Mouse (Mus musculus) E14TG2a.4 (cell line): ENCODE measurements at regions not wholly inside any gene's neighbourhood (a gene's known extent, or its start where the extent isn't known, plus 50 kb on each side); places are given as distances from the start of the nearest gene placed in this dataset.

Experiments
- CTCF ChIP-seq: conservative IDR thresholded peaks from 2 replicates; pipeline ENCODE4 v1.5.1; 2014; ENCODE audit warnings: low read length
- NANOG ChIP-seq: IDR thresholded peaks from 2 replicates; pipeline ENCODE4 v1.6.1; 2014; ENCODE audit warnings: borderline replicate concordance, low read length, mixed read lengths

DNA sequence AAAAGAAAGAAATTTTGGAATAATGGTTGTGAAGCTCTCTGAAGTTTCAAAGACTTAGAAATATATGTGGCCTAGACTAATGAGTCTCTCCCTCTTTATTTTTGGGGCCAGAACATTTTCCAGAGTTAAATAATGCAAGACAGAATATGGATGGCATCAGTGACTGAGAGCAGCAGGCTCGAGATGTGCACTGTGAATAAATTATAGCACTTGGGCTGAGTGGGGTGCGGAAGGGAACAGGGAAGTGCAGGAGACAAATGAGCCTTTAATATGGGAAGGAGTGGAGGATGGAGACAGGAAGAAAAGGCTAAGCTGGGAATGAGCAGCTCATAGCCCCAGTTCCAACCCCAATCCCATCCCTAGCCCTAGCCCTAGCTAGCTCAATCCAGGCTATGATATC lies 108.0 kb upstream of the Plxna4 start:
- no peak for TF ChIP-seq CTCF
- TF ChIP-seq NANOG = no peak
